Mouse (Mus musculus) cerebellum, adult 18-20 months (tissue): ENCODE measurements around the gene Sbds.

Source experiments
- DNase-seq, 2 experiments: peaks; one replicate each; pipeline ENCODE4 v3.0.0; 2021

Gene Sbds

GRCm38 (mm10) chr5:130255799-130256525 is 632 bp upstream of the Sbds start:
- DNase-seq, result peak in 1 of 2 experiments; percentile 32

DNA sequence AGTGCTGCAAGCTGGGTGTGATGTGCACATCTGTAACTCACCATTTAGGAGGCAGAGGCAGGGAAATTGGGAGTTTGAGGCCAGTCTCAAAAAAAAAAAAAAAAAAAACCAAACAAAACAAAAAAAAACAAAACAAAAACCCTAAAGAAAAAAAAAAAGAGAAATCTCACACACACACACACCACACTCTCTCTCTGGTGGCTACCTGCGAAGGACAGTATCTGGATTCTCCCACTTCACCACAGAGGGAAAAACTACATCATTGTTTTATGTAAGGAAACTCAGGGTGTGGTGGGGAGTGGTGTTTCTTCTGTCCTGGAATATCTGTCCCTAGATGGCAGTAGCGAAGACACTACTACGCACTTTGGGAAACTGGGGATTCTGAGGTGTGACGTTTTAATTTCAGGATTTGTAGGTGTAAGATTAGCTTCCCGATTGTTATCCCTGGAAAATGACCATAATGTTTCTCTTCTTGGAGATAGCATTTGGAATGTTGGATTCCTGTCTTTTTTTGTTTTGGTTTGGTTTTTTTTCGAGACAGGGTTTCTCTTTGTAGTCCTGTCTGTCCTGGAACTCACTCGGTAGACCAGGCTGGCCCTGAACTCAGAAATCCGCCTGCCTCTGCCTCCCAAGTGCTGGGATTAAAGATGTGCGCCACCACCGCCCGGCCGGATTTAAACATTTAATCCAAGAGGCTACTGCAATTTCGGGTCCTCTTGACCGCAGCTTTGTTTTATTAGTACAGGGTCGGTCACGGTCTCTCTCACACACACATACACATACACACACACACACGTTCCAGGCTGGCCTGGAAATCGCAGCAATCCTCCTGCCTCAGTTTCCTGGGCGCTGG is 940 bp downstream of the Sbds start:
- DNase-seq, result peak; percentile 32 to 33

GRCm38 (mm10) chr5:130247823-130248222 is 7.5 kb downstream of the Sbds start:
- no peak for DNase-seq

- no peak for DNase-seq
Observed at GRCm38 (mm10) chr5:130241426-130241825, 13.9 kb downstream of the Sbds start.

DNA sequence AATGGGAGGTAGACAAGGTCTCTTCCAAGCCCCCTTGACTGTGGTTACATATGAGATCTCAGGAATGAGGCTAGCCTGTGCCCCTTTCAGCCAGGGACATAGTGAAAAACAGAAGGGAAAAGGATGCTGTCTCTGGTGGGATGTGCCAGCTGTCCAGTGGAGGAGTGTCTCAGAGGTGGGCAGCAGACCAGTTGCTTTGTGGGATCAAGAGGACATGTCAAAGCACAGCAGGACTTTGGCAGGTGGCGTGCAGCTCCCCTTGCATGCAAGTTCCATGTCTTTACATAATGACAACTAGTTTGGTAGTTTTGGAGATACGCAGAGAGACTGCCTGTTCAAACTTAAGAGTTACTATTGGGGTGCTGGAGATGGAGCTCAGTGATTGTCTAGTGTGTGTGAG is 15.5 kb downstream of the Sbds start:
- no peak for DNase-seq

DNA sequence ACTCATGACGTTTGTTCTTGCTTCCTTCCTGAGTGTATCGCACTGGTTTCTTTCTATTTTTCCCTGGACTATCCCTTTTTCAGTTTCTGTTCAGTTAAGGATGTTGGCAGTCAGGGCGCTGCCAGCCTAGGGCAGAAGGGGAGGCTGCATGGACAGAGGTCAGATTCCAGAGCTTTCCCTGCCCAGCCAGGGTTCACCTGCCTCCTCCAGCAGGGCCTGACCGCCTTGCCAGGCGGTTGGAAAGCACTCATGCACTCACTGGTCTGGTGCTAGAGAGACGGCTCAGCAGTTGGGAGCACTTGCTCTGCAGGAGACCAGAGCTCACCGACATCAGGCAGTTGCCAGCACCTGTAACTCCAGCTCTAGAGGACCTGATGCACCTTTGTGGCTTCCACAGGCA is 16.1 kb downstream of the Sbds start:
- no peak for DNase-seq

DNA sequence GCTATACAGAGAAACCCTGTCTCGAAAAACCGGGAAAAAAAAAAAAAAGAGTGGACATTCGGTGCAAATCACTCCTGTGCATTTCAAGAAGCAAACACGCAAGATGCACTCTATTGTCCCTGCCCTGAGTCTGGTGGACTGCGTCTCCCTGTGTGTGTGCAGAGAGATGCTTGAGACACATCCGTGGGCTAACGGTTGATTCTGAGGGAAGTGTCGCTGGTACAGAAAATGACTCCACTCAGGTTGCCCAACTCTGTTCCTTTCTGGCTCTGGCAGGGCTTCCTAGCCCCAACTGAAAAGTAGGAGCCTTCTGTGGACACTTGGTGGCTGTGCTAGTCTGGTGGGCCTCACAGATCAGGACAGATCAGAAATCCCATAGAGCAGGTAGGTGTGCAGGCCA is 19.0 kb downstream of the Sbds start:
- DNase-seq, result no peak

- DNase-seq, result no peak
Observed at GRCm38 (mm10) chr5:130228120-130228519, 27.2 kb downstream of the Sbds start.

GRCm38 (mm10) chr5:130226790-130227189 is 28.5 kb downstream of the Sbds start:
- DNase-seq, result no peak

GRCm38 (mm10) chr5:130222146-130223004 is 33.0 kb downstream of the Sbds start:
- DNase-seq, result peak; percentile 88 to 98

DNA sequence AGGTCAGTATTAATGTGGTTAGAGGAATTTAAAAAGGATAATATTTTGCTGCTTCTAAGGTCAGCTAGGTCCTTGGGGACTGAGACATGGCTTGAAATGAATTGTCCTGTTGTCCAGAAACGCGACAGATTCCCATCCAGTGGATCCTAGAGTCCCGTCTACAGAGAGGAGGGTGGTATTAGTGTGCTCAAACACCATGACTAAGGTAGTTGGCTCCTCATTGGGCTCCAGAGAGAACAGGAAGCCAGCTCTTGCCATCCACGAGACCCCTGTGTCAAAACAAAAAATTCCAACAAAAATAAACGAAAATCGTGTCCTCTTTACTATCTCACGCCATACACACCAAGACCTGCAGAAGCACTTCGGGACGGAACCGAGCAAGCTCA is 33.6 kb downstream of the Sbds start:
- DNase-seq, result peak in 1 of 2 experiments; percentile 29

GRCm38 (mm10) chr5:130221316-130221715 is 34.0 kb downstream of the Sbds start:
- DNase-seq, result no peak

GRCm38 (mm10) chr5:130218336-130218735 is 37.0 kb downstream of the Sbds start:
- no peak for DNase-seq

DNA sequence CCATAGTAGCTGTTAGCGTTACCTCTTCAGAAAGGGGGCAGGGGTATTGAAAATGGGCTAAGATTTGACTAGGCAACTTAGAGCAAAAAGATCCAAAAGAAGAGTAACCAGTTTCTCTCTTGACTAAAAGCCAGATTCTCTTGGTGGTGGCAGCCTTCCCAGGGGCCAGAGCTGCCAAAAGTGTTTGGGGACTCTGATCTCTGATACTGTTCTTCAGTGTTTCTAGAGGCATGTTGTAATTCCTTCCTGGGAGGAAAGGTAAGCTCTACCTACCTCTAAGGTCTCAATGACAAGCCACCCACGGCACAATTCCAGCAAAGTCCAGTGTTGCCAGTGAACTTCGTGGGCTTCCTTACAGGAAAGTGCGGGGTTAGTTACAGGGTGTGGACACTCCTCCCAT is 37.9 kb downstream of the Sbds start:
- DNase-seq, result no peak

DNA sequence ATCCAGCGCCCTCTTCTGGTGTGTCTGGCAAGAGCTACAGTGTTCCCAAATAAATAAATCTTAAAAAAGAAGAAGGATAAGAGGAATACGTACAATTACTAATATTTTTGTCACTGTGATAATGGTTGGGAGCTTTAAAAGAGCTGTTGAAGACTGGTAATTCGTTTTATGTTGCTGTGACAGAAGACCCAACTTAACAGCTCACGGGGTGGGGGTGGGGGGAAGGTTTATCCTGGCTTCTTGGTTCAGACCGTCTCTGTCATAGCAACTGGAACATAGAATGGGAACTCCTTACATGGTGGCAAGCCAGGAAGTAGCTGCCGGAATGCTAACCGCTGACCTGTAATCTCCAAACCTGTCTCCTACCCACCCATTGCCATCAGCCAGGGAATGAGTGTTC is 38.5 kb downstream of the Sbds start, which contains the start of gene Tmem248:
Gene Tmem248, plus strand, starts transcription at position 301 of the 400 bp plus-strand sequence.
- DNase-seq, result no peak

DNA sequence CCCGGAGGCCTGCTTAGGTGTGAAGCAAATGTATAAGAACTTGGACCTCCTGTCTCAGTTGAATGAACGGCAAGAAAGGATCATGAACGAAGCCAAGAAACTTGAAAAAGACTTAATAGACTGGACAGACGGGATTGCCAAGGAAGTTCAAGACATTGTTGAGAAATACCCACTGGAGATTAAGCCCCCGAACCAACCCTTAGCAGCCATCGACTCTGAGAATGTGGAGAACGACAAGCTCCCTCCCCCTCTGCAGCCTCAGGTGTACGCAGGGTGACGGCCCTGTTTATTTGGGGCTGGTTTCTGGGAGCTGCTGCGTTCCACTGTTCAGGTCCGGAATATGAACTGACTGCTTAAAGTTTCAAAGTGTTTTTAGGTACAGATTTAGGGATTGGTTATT is 42.4 kb downstream of the Sbds start:
- no peak for DNase-seq

DNA sequence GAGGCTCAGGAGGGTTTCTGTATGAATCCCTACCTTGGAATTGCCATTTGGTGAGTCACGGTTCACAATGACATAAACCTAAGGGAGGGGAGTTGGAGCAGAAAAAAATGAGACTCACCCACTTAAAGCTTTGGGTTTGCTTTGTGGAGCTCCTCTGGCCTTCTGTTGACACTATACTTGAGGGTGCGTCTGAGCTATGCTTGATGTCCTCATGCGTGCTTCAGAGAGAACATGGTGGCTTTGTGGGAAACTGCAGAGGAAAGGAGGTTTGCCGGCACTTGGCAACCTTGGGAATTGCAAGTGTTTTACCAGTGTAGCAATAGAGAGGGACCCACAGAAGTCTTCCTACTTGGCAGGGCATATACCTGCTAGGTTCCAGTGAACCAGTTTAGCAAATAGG is 48.0 kb downstream of the Sbds start:
- DNase-seq, result no peak

- no peak for DNase-seq
Observed at GRCm38 (mm10) chr5:130205441-130206023, 49.8 kb downstream of the Sbds start.

GRCm38 (mm10) chr5:130204560-130204959 is 50.8 kb downstream of the Sbds start:
- DNase-seq, result no peak

DNA sequence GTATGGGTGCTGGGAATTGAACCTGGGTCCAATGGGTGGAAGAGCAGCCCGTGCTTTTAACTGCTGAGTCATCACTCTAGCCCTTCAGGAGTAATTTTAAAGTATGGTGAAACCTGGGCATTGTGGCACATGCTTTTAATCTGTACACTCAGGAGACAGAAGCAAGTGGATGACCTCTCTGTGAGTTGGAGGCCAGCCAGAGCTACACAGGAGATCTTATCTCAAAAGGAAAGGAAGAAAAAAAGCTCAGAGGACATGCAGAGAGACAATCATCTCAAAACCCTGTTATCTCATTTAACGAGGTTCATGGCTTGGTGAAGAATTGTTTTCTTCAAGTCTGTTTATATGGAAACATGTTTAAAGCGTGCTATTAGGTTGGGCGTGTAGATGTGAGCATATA is 51.4 kb downstream of the Sbds start:
- DNase-seq, result no peak

- no peak for DNase-seq
Observed at GRCm38 (mm10) chr5:130200233-130201029, 54.9 kb downstream of the Sbds start.

- DNase-seq, result no peak
Observed at GRCm38 (mm10) chr5:130197981-130198380, 57.3 kb downstream of the Sbds start.
